Mouse (Mus musculus): ENCODE data around the gene Numb.

GRCm38 (mm10) chr12:83941938-83942337, 20.2 kb upstream of the Numb start:
- TF ChIP-seq CTCF (IDR thresholded peaks at IDR 0.05; ENCODE audit: borderline replicate concordance, control insufficient read depth, extremely low read depth, insufficient read depth, low read length, poor library complexity) (no peak), POLR2A (IDR thresholded peaks at IDR 0.05; ENCODE audit: control insufficient read depth, extremely low read depth, insufficient read depth, low read length, poor library complexity) (no peak)
